Mouse (Mus musculus): Measurements from ENCODE around the gene Slc25a33.

The Slc25a33 gene

GRCm38 (mm10) chr4:149710510-149710909, 63.6 kb downstream of the Slc25a33 start:
- ChIA-PET POLR2A (interaction anchor here in 3 of 4 experiments (0.6 to 1.1 kb wide), 17 partner anchors 9 to 1185 kb away, joined by 3 to 6 read pairs (median 3); partner anchors contain the start of genes Gpr157 (in 1 of the 3) and Slc25a33 (in 1 of the 3)), CTCF (interaction anchor here (0.5 to 2.5 kb wide), 46 partner anchors 9 to 842 kb away, joined by 3 to 24 read pairs (median 4); partner anchors contain the start of genes Gpr157 (in 1 of the 4), Pik3cd (in 1 of the 4) and Tmem201 (in 1 of the 4))

DNA sequence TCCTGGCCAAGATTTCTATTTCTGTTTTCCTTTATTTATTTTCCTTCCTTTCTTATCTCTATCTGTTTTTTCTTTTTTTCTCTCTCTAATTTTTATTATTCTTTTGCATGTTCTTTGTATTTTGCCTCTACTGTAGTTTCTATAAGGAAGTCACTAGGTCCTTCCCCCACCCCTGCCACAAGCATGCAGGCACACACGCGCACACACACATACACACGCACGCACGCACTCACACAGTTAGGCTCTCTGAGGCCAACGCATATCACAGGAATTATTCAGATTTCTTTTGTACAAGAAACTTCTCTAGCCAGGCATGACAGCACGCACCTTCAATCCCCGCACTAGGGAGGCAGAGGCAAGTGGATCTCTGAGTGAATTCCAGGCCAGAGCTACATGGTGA, 68.1 kb downstream of the Slc25a33 start:
- CTCF ChIA-PET: interaction anchor here in 1 of 4 experiments (0.6 kb wide), 1 partner anchor 46 kb away, joined by 5 read pairs; no protein-coding TSS in a partner anchor
- POLR2A ChIA-PET: interaction anchor here in 2 of 4 experiments (0.8 to 1.3 kb wide), 4 partner anchors 13 to 303 kb away, joined by 3 to 4 read pairs (median 3); no protein-coding TSS in a partner anchor

DNA sequence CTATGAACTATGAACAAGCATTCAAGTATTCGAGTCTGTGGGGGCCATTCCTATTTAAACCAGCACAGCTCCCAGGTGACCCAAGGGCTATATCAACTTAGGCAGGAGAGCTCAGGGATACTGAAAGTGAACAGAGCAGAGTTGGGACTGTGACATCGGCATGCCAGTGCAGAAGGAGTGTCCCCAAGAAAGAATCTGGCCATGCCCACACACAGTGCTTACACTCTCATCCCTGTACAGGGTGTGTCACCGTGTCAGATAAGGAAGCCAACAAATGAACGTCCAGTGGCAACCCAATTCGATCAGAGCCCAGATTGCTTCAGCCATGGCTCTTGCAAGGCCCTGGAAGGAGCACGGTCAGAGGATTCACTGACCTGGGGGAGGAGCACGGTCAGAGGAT, 68.8 kb downstream of the Slc25a33 start:
- ChIA-PET CTCF (no interaction called here), POLR2A (interaction anchor here in 3 of 4 experiments (0.5 to 1.6 kb wide), 4 partner anchors 22 to 304 kb away, joined by 3 to 5 read pairs (median 3); no protein-coding TSS in a partner anchor)

GRCm38 (mm10) chr4:149702210-149702979, 71.7 kb downstream of the Slc25a33 start, which contains the start of gene Pik3cd:
Gene Pik3cd, minus strand, starts transcription at chr4:149702571.
- CTCF ChIA-PET: interaction anchor here (0.6 to 3.1 kb wide), 13 partner anchors 8 to 336 kb away, joined by 3 to 10 read pairs (median 3); partner anchors contain the start of gene Tmem201 (in 1 of the 4)
- POLR2A ChIA-PET: interaction anchor here in 3 of 4 experiments (0.6 to 2.1 kb wide), 23 partner anchors 11 to 1095 kb away, joined by 3 to 13 read pairs (median 4); partner anchors contain the start of genes Tmem201 (in 2 of the 3) and Slc25a33 (in 1 of the 3)

- POLR2A ChIA-PET: interaction anchor here in 3 of 4 experiments (0.6 to 2.1 kb wide), 18 partner anchors 9 to 958 kb away, joined by 3 to 12 read pairs (median 4); partner anchors contain the start of genes Tmem201 (in 2 of the 3) and Slc25a33 (in 1 of the 3)
Observed at GRCm38 (mm10) chr4:149701426-149702209, 72.5 kb downstream of the Slc25a33 start.

GRCm38 (mm10) chr4:149699953-149700352, 74.1 kb downstream of the Slc25a33 start:
- CTCF ChIA-PET: interaction anchor here in 2 of 4 experiments (1.3 to 2.7 kb wide), 3 partner anchors 11 to 45 kb away, joined by 4 to 24 read pairs (median 18); no protein-coding TSS in a partner anchor
- POLR2A ChIA-PET: interaction anchor here in 1 of 4 experiments (1.1 to 2.1 kb wide), 2 partner anchors 11 to 14 kb away, joined by 4 to 10 read pairs; no protein-coding TSS in a partner anchor

More at GRCm38 (mm10) chr4:149701426-149702209, 72.5 kb downstream of the Slc25a33 start:
- CTCF ChIA-PET: interaction anchor here in 3 of 4 experiments (0.6 to 3.1 kb wide), 10 partner anchors 9 to 337 kb away, joined by 3 to 10 read pairs (median 3); partner anchors contain the start of gene Tmem201 (in 1 of the 3)

GRCm38 (mm10) chr4:149698197-149698821, 75.8 kb downstream of the Slc25a33 start:
- ChIA-PET CTCF (interaction anchor here (0.5 to 2.7 kb wide), 46 partner anchors 8 to 1092 kb away, joined by 3 to 24 read pairs (median 4); partner anchors contain the start of genes Gpr157 (in 1 of the 4) and Tmem201 (in 1 of the 4)), POLR2A (interaction anchor here (0.7 to 2.1 kb wide), 28 partner anchors 9 to 989 kb away, joined by 3 to 10 read pairs (median 4); partner anchors contain the start of genes Gpr157 (in 1 of the 4), Kif1b (in 1 of the 4) and Tmem201 (in 1 of the 4))

- POLR2A ChIA-PET: interaction anchor here (0.6 to 2.1 kb wide), 25 partner anchors 8 to 988 kb away, joined by 3 to 10 read pairs (median 4); partner anchors contain the start of genes Gpr157 (in 1 of the 4) and Tmem201 (in 1 of the 4)
- CTCF ChIA-PET: interaction anchor here (0.5 to 2.7 kb wide), 42 partner anchors 7 to 1092 kb away, joined by 3 to 24 read pairs (median 4); partner anchors contain the start of genes Gpr157 (in 1 of the 4) and Tmem201 (in 1 of the 4)
Observed at GRCm38 (mm10) chr4:149697506-149698196, 76.4 kb downstream of the Slc25a33 start.

- CTCF ChIA-PET: interaction anchor here in 3 of 4 experiments (0.6 to 2.5 kb wide), 13 partner anchors 13 to 1392 kb away, joined by 3 to 12 read pairs (median 3); partner anchors contain the start of gene Tmem201 (in 1 of the 3)
- POLR2A ChIA-PET: interaction anchor here in 3 of 4 experiments (0.6 to 2.2 kb wide), 8 partner anchors 12 to 489 kb away, joined by 3 to 7 read pairs (median 4); partner anchors contain the start of gene Tmem201 (in 1 of the 3)
Observed at GRCm38 (mm10) chr4:149696189-149696971, 77.7 kb downstream of the Slc25a33 start.
